Comparison of ENCODE assay signal across 9 mouse cellular contexts in genomic region chr7:4866631-4867180, GRCm38 (mm10). TPM values are rescaled to one million over a fixed set of nuclear protein-coding genes. Genes with fewer than 3 reads are reported as not detected.
DNase-seq lines count a peak whose midpoint lies in the region; ATAC-seq and TF ChIP-seq lines count a peak whose summit lies in the region.
"Had no signal": no experiment of that assay in that cellular context is flagged by ENCODE, and none has a peak within 500 bp of the region (broad histone marks: within the 10 kb centered on the region; RNA-seq: fewer than 3 reads in every experiment).

No protein-coding gene starts in this region.

- H3K9me3 ChIP-seq in heart, embryonic 10.5 days: no peaks in the 10 kb centered on the region
- H3K9me3 ChIP-seq in CH12.LX (replicated peaks; ENCODE audit: low read length): no peaks in the 10 kb centered on the region
- no peaks in the 10 kb centered on the region; the same call in 1 of the 2 replicates for H3K9me3 ChIP-seq in forebrain, embryonic 15.5 days

- no peak for TF ChIP-seq RAD21 in CH12.LX (IDR thresholded peaks at IDR 0.05; ENCODE audit: low read depth, low read length)

- H3K4me1 ChIP-seq in heart, embryonic 10.5 days: peaks cover 9% of the 10 kb centered on the region
- peaks cover 4 to 18% of the 10 kb centered on the region in 2 experiments; a peak in 3 of 4 replicates for H3K4me1 ChIP-seq in CH12.LX (ENCODE audit: control insufficient read depth in 1 of 2, insufficient read depth in 2 of 2)
- peaks cover 15% of the 10 kb centered on the region for H3K4me1 ChIP-seq in forebrain, embryonic 15.5 days

- 0 out of 2 replicates have a peak, but pooled peaks have one; percentile 3 for ATAC-seq in forebrain, embryonic 15.5 days (replicated peaks)
- peak; percentile 4 for ATAC-seq in megakaryocyte, adult 5-6 weeks (ENCODE audit: poor library complexity, severe bottlenecking)

- H3K27ac ChIP-seq in heart, embryonic 10.5 days: peak overlapping the region; percentile 92
- peak overlapping the region; percentile 22 for H3K27ac ChIP-seq in CH12.LX (ENCODE audit: insufficient read depth, low read depth)
- peak overlapping the region; percentile 66 for H3K27ac ChIP-seq in forebrain, embryonic 15.5 days (replicated peaks)

- no peaks in the 10 kb centered on the region for H3K27me3 ChIP-seq in heart, embryonic 10.5 days (ENCODE audit: insufficient read depth, poor library complexity, severe bottlenecking)
- H3K27me3 ChIP-seq in CH12.LX (replicated peaks): no peaks in the 10 kb centered on the region
- H3K27me3 ChIP-seq in forebrain, embryonic 15.5 days: no peaks in the 10 kb centered on the region

- no peaks in the 10 kb centered on the region for H3K36me3 ChIP-seq in heart, embryonic 10.5 days
- H3K36me3 ChIP-seq in CH12.LX (replicated peaks in 1 of 2; ENCODE audit: control insufficient read depth in 1 of 2, insufficient read depth in 1 of 2, low read length in 1 of 2): no peaks in the 10 kb centered on the region
- H3K36me3 ChIP-seq in forebrain, embryonic 15.5 days: no peaks in the 10 kb centered on the region

- peak overlapping the region; percentile 57 for H3K9ac ChIP-seq in CH12.LX (ENCODE audit: insufficient read depth, low read depth)
- peak overlapping the region; percentile 66 for H3K9ac ChIP-seq in forebrain, embryonic 15.5 days (replicated peaks)

- 48% methylated on average over 10 of the region's 10 CpGs for WGBS in heart, embryonic 10.5 days
- WGBS in forebrain, embryonic 15.5 days: 21% methylated on average over 10 of the region's 10 CpGs

- TF ChIP-seq POLR2A in CH12.LX (IDR thresholded peaks at IDR 0.05; ENCODE audit: low read depth, low read length): no peak

- H3K4me3 ChIP-seq in heart, embryonic 10.5 days: peak overlapping the region; percentile 74
- peak overlapping the region; percentile 65 to 74 (median 69) for H3K4me3 ChIP-seq in CH12.LX (replicated peaks in 1 of 3; ENCODE audit: low read depth in 2 of 3, low read length in 2 of 3, poor library complexity in 1 of 3)
- H3K4me3 ChIP-seq in forebrain, embryonic 15.5 days: peak overlapping the region; percentile 59

- peak overlapping the region; percentile 91 for H3K4me2 ChIP-seq in CH12.LX (ENCODE audit: insufficient read depth, low read depth, poor library complexity, severe bottlenecking)
- H3K4me2 ChIP-seq in forebrain, embryonic 15.5 days (replicated peaks): peak overlapping the region; percentile 45

- in situ Hi-C loops in CH12.LX (cut with MboI; ENCODE audit: low pct_ligation_motif_present, low pct_unique_long_range_greater_than_20kb, low sequenced_read_pairs): no loop called here

- no peak for TF ChIP-seq EP300 in CH12.LX (IDR thresholded peaks at IDR 0.05; ENCODE audit: low read length)

- no peaks in the 10 kb centered on the region for H3K79me2 ChIP-seq in CH12.LX (replicated peaks; ENCODE audit: control insufficient read depth, extremely low read depth, insufficient read depth, poor library complexity, severe bottlenecking)

- dilution Hi-C loops in CH12.LX (cut with MboI; ENCODE audit: extremely low pct_ligation_motif_present, extremely low pct_unique_long_range_greater_than_20kb, low sequenced_read_pairs): no loop called here

- no peak for DNase-seq in heart, embryonic 10.5 days (ENCODE audit: low spot score)
- no peak for DNase-seq in heart, adult 18-20 months
- DNase-seq in CH12.LX (ENCODE audit: extremely low read depth): no peak
- DNase-seq in layer of hippocampus, postnatal 14 days (ENCODE audit: low spot score in 2 of 2): no peak
- no peak for DNase-seq in urinary bladder, adult 18-20 months (ENCODE audit: low spot score in 2 of 2)
- DNase-seq in thymus, postnatal 36 days: no peak

- TF ChIP-seq CTCF in CH12.LX (conservative IDR thresholded peaks at IDR 0.05 in 1 of 2, IDR thresholded peaks at IDR 0.05 in 1 of 2; ENCODE audit: low read depth in 2 of 2, low read length in 2 of 2): no peak

TF ChIP-seq in CH12.LX, 34 proteins besides CTCF, POLR2A, EP300 and RAD21:
- TF ChIP-seq SIN3A (IDR thresholded peaks at IDR 0.05; ENCODE audit: low read length): peak; percentile 31; the same call in 1 of the 2 replicates
- TF ChIP-seq IRF4 (IDR thresholded peaks at IDR 0.05; ENCODE audit: low read depth, low read length): no peak

RNA-seq across cellular contexts. Expression of gene Isoc2b, which starts 3.4 kb away (rescaled TPM):
- 3.9 TPM in 2 replicates for polyA plus RNA-seq in heart, embryonic 10.5 days (2016; fragmentation: Nextera tagmentation; extraction: Ambion mirVana)
- 1 to 10 TPM; 3.5 to 6.3 TPM for total RNA-seq in heart, adult 18-20 months (2021)
- total RNA-seq in CH12.LX (2012; rRNA removed) (10.8 and 19.5 TPM in 2 replicates), CH12.LX (2014; rRNA removed) (10.0 and 10.2 TPM in 2 replicates)
- polyA plus RNA-seq in CH12.LX (2012; ENCODE audit: insufficient read length, low read depth): 3.9 and 4.7 TPM in 2 replicates
- polyA plus RNA-seq in forebrain, embryonic 15.5 days (2015; fragmentation: Nextera tagmentation; extraction: Ambion mirVana): 3.7 and 4.8 TPM in 2 replicates
- 6.5 and 9.2 TPM in 2 replicates for total RNA-seq in megakaryocyte, adult 5-6 weeks (2015)
- 70.2 and 91.2 TPM in 2 replicates for total RNA-seq in megakaryocyte, adult 5-6 weeks (2017)
- total RNA-seq in layer of hippocampus, postnatal 14 days (2021): 1 to 10 TPM; 3.2 to 5.5 TPM

RNA-seq across cellular contexts. Expression of gene Isoc2a, which starts 10.2 kb away (rescaled TPM):
- polyA plus RNA-seq in heart, embryonic 10.5 days (2016; fragmentation: Nextera tagmentation; extraction: Ambion mirVana): 1.3 TPM in 2 replicates
- total RNA-seq in heart, adult 18-20 months (2021): 10 to 100 TPM; 55.3 to 57.3 TPM
- total RNA-seq in CH12.LX (2012; rRNA removed): 15.3 and 15.4 TPM in 2 replicates
- total RNA-seq in CH12.LX (2014; rRNA removed): 8.4 and 8.6 TPM in 2 replicates
- 12.9 and 19.0 TPM in 2 replicates for polyA plus RNA-seq in CH12.LX (2012; ENCODE audit: insufficient read length, low read depth)
- polyA plus RNA-seq in forebrain, embryonic 15.5 days (2015; fragmentation: Nextera tagmentation; extraction: Ambion mirVana): 0.65 and 0.76 TPM in 2 replicates
- 2.3 and 3.0 TPM in 2 replicates for total RNA-seq in megakaryocyte, adult 5-6 weeks (2015)
- total RNA-seq in megakaryocyte, adult 5-6 weeks (2017): 5.0 TPM in 2 replicates
- 1 to 10 TPM; 8.9 to 9.8 TPM for total RNA-seq in layer of hippocampus, postnatal 14 days (2021)

RNA-seq across cellular contexts. Expression of gene Shisa7, which starts 22.2 kb away (rescaled TPM):
- 0.14 TPM in 1 of 2 replicates, not detected in the other for polyA plus RNA-seq in heart, embryonic 10.5 days (2016; fragmentation: Nextera tagmentation; extraction: Ambion mirVana)
- not detected for total RNA-seq in heart, adult 18-20 months (2021)
- total RNA-seq in CH12.LX (2012; rRNA removed) (not detected in 2 replicates), CH12.LX (2014; rRNA removed) (not detected in 2 replicates)
- not detected in 2 replicates for polyA plus RNA-seq in CH12.LX (2012; ENCODE audit: insufficient read length, low read depth)
- polyA plus RNA-seq in forebrain, embryonic 15.5 days (2015; fragmentation: Nextera tagmentation; extraction: Ambion mirVana): 8.8 and 10.7 TPM in 2 replicates
- total RNA-seq in megakaryocyte, adult 5-6 weeks (2015): not detected in 2 replicates
- total RNA-seq in megakaryocyte, adult 5-6 weeks (2017): not detected in 2 replicates
- total RNA-seq in layer of hippocampus, postnatal 14 days (2021): 100 to 1,000 TPM; 134 to 137 TPM

RNA-seq across cellular contexts. Expression of gene Gm36210, which starts 39.6 kb away (rescaled TPM):
- polyA plus RNA-seq in heart, embryonic 10.5 days (2016; fragmentation: Nextera tagmentation; extraction: Ambion mirVana): 0.18 and 0.36 TPM in 2 replicates
- not detected for total RNA-seq in heart, adult 18-20 months (2021)
- total RNA-seq in CH12.LX (2012; rRNA removed) (0.17 TPM in 1 of 2 replicates, not detected in the other), CH12.LX (2014; rRNA removed) (not detected in 2 replicates)
- 0.90 and 1.4 TPM in 2 replicates for polyA plus RNA-seq in CH12.LX (2012; ENCODE audit: insufficient read length, low read depth)
- 0.31 and 0.33 TPM in 2 replicates for polyA plus RNA-seq in forebrain, embryonic 15.5 days (2015; fragmentation: Nextera tagmentation; extraction: Ambion mirVana)
- not detected in 2 replicates for total RNA-seq in megakaryocyte, adult 5-6 weeks (2015)
- total RNA-seq in megakaryocyte, adult 5-6 weeks (2017): not detected in 2 replicates
- under 1 TPM; 0.41 to 0.44 TPM for total RNA-seq in layer of hippocampus, postnatal 14 days (2021)
- polyA plus RNA-seq: large intestine, adult 2 months had no signal

RNA-seq across cellular contexts. Expression of gene Zfp628, which starts 48.3 kb away (rescaled TPM):
- 2.9 and 3.5 TPM in 2 replicates for polyA plus RNA-seq in heart, embryonic 10.5 days (2016; fragmentation: Nextera tagmentation; extraction: Ambion mirVana)
- total RNA-seq in heart, adult 18-20 months (2021): 1 to 10 TPM; 5.3 to 6.4 TPM
- total RNA-seq in CH12.LX (2012; rRNA removed): 1.9 and 2.2 TPM in 2 replicates
- 0.42 and 0.87 TPM in 2 replicates for total RNA-seq in CH12.LX (2014; rRNA removed)
- polyA plus RNA-seq in CH12.LX (2012; ENCODE audit: insufficient read length, low read depth): 7.1 and 9.4 TPM in 2 replicates
- 4.0 and 4.2 TPM in 2 replicates for polyA plus RNA-seq in forebrain, embryonic 15.5 days (2015; fragmentation: Nextera tagmentation; extraction: Ambion mirVana)
- 6.7 and 7.3 TPM in 2 replicates for total RNA-seq in megakaryocyte, adult 5-6 weeks (2015)
- 1.9 and 3.0 TPM in 2 replicates for total RNA-seq in megakaryocyte, adult 5-6 weeks (2017)
- total RNA-seq in layer of hippocampus, postnatal 14 days (2021): 10 to 100 TPM; 11.5 to 14.6 TPM

Comparison
In these comparisons a context has a peak if more than half of its experiments do, and no peak if none do; other contexts are left out.
1. H3K27ac ChIP-seq: peak in every context shown above with its lines; median percentile 92 in heart, embryonic 10.5 days; 66 in forebrain, embryonic 15.5 days; 22 in CH12.LX.
2. RNA of gene Shisa7, which starts 22.2 kb away (total RNA-seq): 134 to 137 TPM in layer of hippocampus, postnatal 14 days; not detected in heart, adult 18-20 months, not detected in CH12.LX and not detected in megakaryocyte, adult 5-6 weeks; every median in the first group is over 100 times any median in the second.
3. Peak in every context shown above with its lines, with median percentiles within 50 percentile points of each other: H3K4me3 ChIP-seq.